Comparison of ENCODE assay signal across 28 mouse cellular contexts in genomic region chr7:89390660-89391059, GRCm38 (mm10). TPM values are rescaled to one million over a fixed set of nuclear protein-coding genes. Genes with fewer than 3 reads are reported as not detected.
DNase-seq lines count a peak whose midpoint lies in the region; ATAC-seq and TF ChIP-seq lines count a peak whose summit lies in the region.
"Had no signal": no experiment of that assay in that cellular context is flagged by ENCODE, and none has a peak within 500 bp of the region (broad histone marks: within the 10 kb centered on the region; RNA-seq: fewer than 3 reads in every experiment).

No protein-coding gene starts in this region.

- H3K4me3 ChIP-seq in gastrocnemius, adult 2 months: no peak overlapping the region
- H3K4me3 ChIP-seq in brown adipose tissue, adult 24 weeks (ENCODE audit: insufficient read depth, low read depth, low read length): no peak overlapping the region
- H3K4me3 ChIP-seq: embryonic facial prominence, embryonic 10.5 days; heart, adult 2 months; heart, embryonic 15.5 days; kidney, embryonic 15.5 days; limb, embryonic 12.5 days; liver, embryonic 15.5 days; midbrain, embryonic 15.5 days; myocyte had no signal

- in situ Hi-C loops in Patski (cut with MboI; ENCODE audit: low pct_unique_long_range_greater_than_20kb): no loop called here

- H3K27ac ChIP-seq in gastrocnemius, adult 2 months: peak overlapping the region; percentile 40
- peak overlapping the region; percentile 86 for H3K27ac ChIP-seq in brown adipose tissue, adult 24 weeks (replicated peaks; ENCODE audit: low read depth, low read length)
- H3K27ac ChIP-seq: embryonic facial prominence, embryonic 10.5 days; heart, embryonic 15.5 days; kidney, embryonic 15.5 days; limb, embryonic 12.5 days; liver, embryonic 15.5 days; macrophage; midbrain, embryonic 15.5 days had no signal

- intact Hi-C loops in gastrocnemius, adult 2 months (cut with DNase I): no loop called here

- CTCF ChIA-PET in Patski (lab: Charles Lee): interaction anchor here (1.4 to 3.3 kb wide), 3 partner anchors 11 to 31 kb away, joined by 3 to 20 read pairs (median 5); no protein-coding TSS in a partner anchor

- TF ChIP-seq CTCF in gastrocnemius, adult 2 months (IDR thresholded peaks at IDR 0.05): no peak
- no peak for TF ChIP-seq CTCF in Patski (IDR thresholded peaks at IDR 0.05)

- DNase-seq in gastrocnemius, adult 2 months: peak; percentile 21
- no peak for DNase-seq in gastrocnemius, postnatal 10 days
- DNase-seq in 3T3-L1 (ENCODE audit: low read depth, low spot score) (peak; percentile 29), Patski (ENCODE audit: low read depth, low spot score) (no peak)
- DNase-seq in right cerebral cortex, adult 18-20 months: no peak
- no peak for DNase-seq in natural killer cell, adult 2 months (ENCODE audit: low spot score in 2 of 2)
- DNase-seq: B cell, adult 2 months; cerebellum, adult 11 months; cerebellum, adult 9-11 months; gastrocnemius, postnatal 36 days; heart, adult 2 months; heart, postnatal 36 days; kidney, postnatal 36 days had no signal

- POLR2A ChIA-PET in Patski (lab: Charles Lee): no interaction called here

- H3K27me3 ChIP-seq in Patski: no peaks in the 10 kb centered on the region
- H3K27me3 ChIP-seq: CH12.LX; heart, embryonic 15.5 days; kidney, embryonic 15.5 days; limb, embryonic 12.5 days; liver, embryonic 15.5 days; midbrain, embryonic 15.5 days had no signal

- peaks cover 39% of the 10 kb centered on the region for H3K4me1 ChIP-seq in brown adipose tissue, adult 24 weeks (ENCODE audit: control insufficient read depth, insufficient read depth, insufficient read length, low read length)
- H3K4me1 ChIP-seq: midbrain, embryonic 15.5 days had no signal

- peak; percentile 60 for ATAC-seq in Patski
- ATAC-seq: forebrain, embryonic 16.5 days; hindbrain, embryonic 16.5 days; intestine, postnatal 0 days; lung, postnatal 0 days; midbrain, embryonic 15.5 days had no signal

RNA-seq across cellular contexts. Expression of gene Tmem135, which starts 13.4 kb away (rescaled TPM):
- total RNA-seq in gastrocnemius, adult 2 months (2021): 10 to 100 TPM; 13.2 to 19.6 TPM
- 10 to 100 TPM; 20.4 to 24.6 TPM for total RNA-seq in gastrocnemius, postnatal 10 days (2021)
- polyA plus RNA-seq in Patski (2021): 48.3 TPM
- polyA plus RNA-seq in brown adipose tissue, adult 24 weeks (2012; ENCODE audit: insufficient read depth, insufficient read length, missing spikeins): 128 and 134 TPM in 2 replicates

RNA-seq across cellular contexts. Expression of gene Fzd4, which starts 13.5 kb away (rescaled TPM):
- total RNA-seq in gastrocnemius, adult 2 months (2021): 10 to 100 TPM; 30.6 to 32.4 TPM
- total RNA-seq in gastrocnemius, postnatal 10 days (2021): 10 to 100 TPM; 36.5 to 37.7 TPM
- 55.9 TPM for polyA plus RNA-seq in Patski (2021)
- polyA plus RNA-seq in brown adipose tissue, adult 24 weeks (2012; ENCODE audit: insufficient read depth, insufficient read length, missing spikeins): 57.1 and 88.8 TPM in 2 replicates
- polyA plus RNA-seq: G1E had no signal

Comparison
In these comparisons a context has a peak if more than half of its experiments do, and no peak if none do; other contexts are left out.
1. DNase-seq: peak in gastrocnemius, adult 2 months (single experiment) and 3T3-L1 (single experiment); none in gastrocnemius, postnatal 10 days (single experiment), Patski (single experiment), right cerebral cortex, adult 18-20 months (single experiment) and natural killer cell, adult 2 months (0 of 2).